Mouse (Mus musculus): ENCODE measurements around the gene Serpina1e.

Serpina1e gene

GRCm38 (mm10) chr12:103958798-103959197 is at the start of gene Serpina1e:
TSS of gene Serpina1e (minus strand) at chr12:103958975.
- no peak for DNase-seq

- DNase-seq = no peak
Observed at GRCm38 (mm10) chr12:104004689-104005088, 45.9 kb upstream of the Serpina1e start.

- DNase-seq = no peak
Observed at GRCm38 (mm10) chr12:104003238-104003612, 44.5 kb upstream of the Serpina1e start.

GRCm38 (mm10) chr12:104002569-104003237 is 43.9 kb upstream of the Serpina1e start:
- DNase-seq = no peak

- DNase-seq = no peak
Observed at GRCm38 (mm10) chr12:104000594-104000993, 41.8 kb upstream of the Serpina1e start.

- DNase-seq = no peak
Observed at GRCm38 (mm10) chr12:103999611-104000010, 40.8 kb upstream of the Serpina1e start.

- DNase-seq = no peak
Observed at GRCm38 (mm10) chr12:103996513-103996912, 37.7 kb upstream of the Serpina1e start.

GRCm38 (mm10) chr12:103995292-103996072 is 36.7 kb upstream of the Serpina1e start:
- peak; percentile 57 for DNase-seq

- no peak for DNase-seq
Observed at GRCm38 (mm10) chr12:103992945-103993344, 34.2 kb upstream of the Serpina1e start.

GRCm38 (mm10) chr12:103989857-103990256 is 31.1 kb upstream of the Serpina1e start, which contains the start of gene Serpina11:
TSS of gene Serpina11 (minus strand) at chr12:103989957.
- no peak for DNase-seq

- DNase-seq = no peak
Observed at GRCm38 (mm10) chr12:103989514-103989767, 30.7 kb upstream of the Serpina1e start.

GRCm38 (mm10) chr12:103988754-103989513 is 30.2 kb upstream of the Serpina1e start:
- no peak for DNase-seq

- no peak for DNase-seq
Observed at GRCm38 (mm10) chr12:103985868-103986267, 27.1 kb upstream of the Serpina1e start.

GRCm38 (mm10) chr12:103984935-103985334 is 26.2 kb upstream of the Serpina1e start:
- no peak for DNase-seq

- no peak for DNase-seq
Observed at GRCm38 (mm10) chr12:103981646-103982360, 23.0 kb upstream of the Serpina1e start.

- DNase-seq = no peak
Observed at GRCm38 (mm10) chr12:103978294-103978693, 19.5 kb upstream of the Serpina1e start.

GRCm38 (mm10) chr12:103977846-103978245 is 19.1 kb upstream of the Serpina1e start:
- DNase-seq = no peak

GRCm38 (mm10) chr12:103977060-103977459 is 18.3 kb upstream of the Serpina1e start:
- no peak for DNase-seq

GRCm38 (mm10) chr12:103971080-103971479 is 12.3 kb upstream of the Serpina1e start:
- no peak for DNase-seq

- DNase-seq = no peak
Observed at GRCm38 (mm10) chr12:103969577-103970116, 10.9 kb upstream of the Serpina1e start.

GRCm38 (mm10) chr12:103966761-103967160 is 8.0 kb upstream of the Serpina1e start:
- DNase-seq = no peak

- no peak for DNase-seq
Observed at GRCm38 (mm10) chr12:103963288-103963687, 4.5 kb upstream of the Serpina1e start.

GRCm38 (mm10) chr12:103962860-103963259 is 4.1 kb upstream of the Serpina1e start:
- no peak for DNase-seq
